Mouse (Mus musculus): ENCODE measurements at regions not wholly inside any gene's neighbourhood (a gene's known extent, or its start where the extent isn't known, plus 50 kb on each side); places are given as distances from the start of the nearest gene placed in this dataset.
A peak's percentile ranks its signal among the peaks of the same experiment; 100 is the strongest.

- peak in 1 of 2 experiments; percentile 11 for DNase-seq (ENCODE audit: low read depth in 1 of 2, low spot score in 2 of 2)
- H3K36me3 ChIP-seq (ENCODE audit: control insufficient read depth, insufficient read depth, low read length), result no peaks in the 10 kb centered on the region
- no peaks in the 10 kb centered on the region for H3K27me3 ChIP-seq (ENCODE audit: control insufficient read depth, insufficient read depth, low read length)
- no peak overlapping the region for H3K4me3 ChIP-seq (ENCODE audit: extremely low read depth, insufficient read depth, insufficient read length)
- H3K4me1 ChIP-seq (ENCODE audit: control insufficient read depth, insufficient read depth, insufficient read length), result no peaks in the 10 kb centered on the region
- TF ChIP-seq CTCF (IDR thresholded peaks at IDR 0.05; ENCODE audit: extremely low read depth, insufficient read depth, insufficient read length, insufficient replicate concordance) (peak; percentile 50; the same call in 1 of the 2 replicates), POLR2A (IDR thresholded peaks at IDR 0.05; ENCODE audit: low read depth, low read length) (no peak)
- H3K27ac ChIP-seq (ENCODE audit: insufficient read depth, low read length), result no peak overlapping the region
- WGBS, result 35% methylated on average over 3 of the region's 3 CpGs
These were observed 137.8 kb downstream of the B3glct start for GRCm38 (mm10) chr5:149815879-149816278.

GRCm38 (mm10) chr5:149818812-149819211 is 140.8 kb downstream of the B3glct start:
- 52% methylated on average over 6 of the region's 6 CpGs for WGBS
- Histone ChIP-seq H3K27me3 (ENCODE audit: control insufficient read depth, insufficient read depth, low read length) (no peaks in the 10 kb centered on the region), H3K36me3 (ENCODE audit: control insufficient read depth, insufficient read depth, low read length) (no peaks in the 10 kb centered on the region), H3K27ac (ENCODE audit: insufficient read depth, low read length) (no peak overlapping the region), H3K4me3 (ENCODE audit: extremely low read depth, insufficient read depth, insufficient read length) (no peak overlapping the region), H3K4me1 (ENCODE audit: control insufficient read depth, insufficient read depth, insufficient read length) (no peaks in the 10 kb centered on the region)
- TF ChIP-seq CTCF (IDR thresholded peaks at IDR 0.05; ENCODE audit: extremely low read depth, insufficient read depth, insufficient read length, insufficient replicate concordance), result no peak
- TF ChIP-seq POLR2A (IDR thresholded peaks at IDR 0.05; ENCODE audit: low read depth, low read length), result no peak
- no peak for DNase-seq (ENCODE audit: low read depth in 1 of 2, low spot score in 2 of 2)

GRCm38 (mm10) chr5:149823821-149824220 is 145.8 kb downstream of the B3glct start:
- WGBS, result 91% methylated on average over 9 of the region's 9 CpGs
- no peak for DNase-seq (ENCODE audit: low read depth in 1 of 2, low spot score in 2 of 2)
- Histone ChIP-seq H3K4me3 (ENCODE audit: extremely low read depth, insufficient read depth, insufficient read length) (no peak overlapping the region), H3K36me3 (ENCODE audit: control insufficient read depth, insufficient read depth, low read length) (no peaks in the 10 kb centered on the region), H3K27me3 (ENCODE audit: control insufficient read depth, insufficient read depth, low read length) (no peaks in the 10 kb centered on the region), H3K27ac (ENCODE audit: insufficient read depth, low read length) (no peak overlapping the region), H3K4me1 (ENCODE audit: control insufficient read depth, insufficient read depth, insufficient read length) (no peaks in the 10 kb centered on the region)
- no peak for TF ChIP-seq CTCF (IDR thresholded peaks at IDR 0.05; ENCODE audit: extremely low read depth, insufficient read depth, insufficient read length, insufficient replicate concordance)
- no peak for TF ChIP-seq POLR2A (IDR thresholded peaks at IDR 0.05; ENCODE audit: low read depth, low read length)

- DNase-seq (ENCODE audit: low read depth in 1 of 2, low spot score in 2 of 2), result no peak
- H3K4me3 ChIP-seq (ENCODE audit: extremely low read depth, insufficient read depth, insufficient read length), result no peak overlapping the region
- peaks cover 2% of the 10 kb centered on the region; the same call in 1 of the 2 replicates for H3K4me1 ChIP-seq (ENCODE audit: control insufficient read depth, insufficient read depth, insufficient read length)
- no peak overlapping the region for H3K27ac ChIP-seq (ENCODE audit: insufficient read depth, low read length)
- no peaks in the 10 kb centered on the region for H3K36me3 ChIP-seq (ENCODE audit: control insufficient read depth, insufficient read depth, low read length)
- no peak for TF ChIP-seq POLR2A (IDR thresholded peaks at IDR 0.05; ENCODE audit: low read depth, low read length)
- TF ChIP-seq CTCF (IDR thresholded peaks at IDR 0.05; ENCODE audit: extremely low read depth, insufficient read depth, insufficient read length, insufficient replicate concordance), result no peak
- WGBS, result 55% methylated on average over 3 of the region's 3 CpGs
- no peaks in the 10 kb centered on the region for H3K27me3 ChIP-seq (ENCODE audit: control insufficient read depth, insufficient read depth, low read length)
These were observed 149.6 kb downstream of the B3glct start for GRCm38 (mm10) chr5:149827599-149827998.

- peaks cover 2% of the 10 kb centered on the region; the same call in 1 of the 2 replicates for H3K4me1 ChIP-seq (ENCODE audit: control insufficient read depth, insufficient read depth, insufficient read length)
- 7% methylated on average over 28 of the region's 28 CpGs for WGBS
- H3K27me3 ChIP-seq (ENCODE audit: control insufficient read depth, insufficient read depth, low read length), result no peaks in the 10 kb centered on the region
- H3K27ac ChIP-seq (ENCODE audit: insufficient read depth, low read length), result no peak overlapping the region
- peak; percentile 73 for TF ChIP-seq CTCF (IDR thresholded peaks at IDR 0.05; ENCODE audit: extremely low read depth, insufficient read depth, insufficient read length, insufficient replicate concordance)
- TF ChIP-seq POLR2A (IDR thresholded peaks at IDR 0.05; ENCODE audit: low read depth, low read length), result no peak
- peak; percentile 3 to 37 for DNase-seq (ENCODE audit: low read depth in 1 of 2, low spot score in 2 of 2)
- H3K4me3 ChIP-seq (ENCODE audit: extremely low read depth, insufficient read depth, insufficient read length), result peak overlapping the region; percentile 7; the same call in 1 of the 2 replicates
- no peaks in the 10 kb centered on the region for H3K36me3 ChIP-seq (ENCODE audit: control insufficient read depth, insufficient read depth, low read length)
These were observed 153.3 kb downstream of the B3glct start for GRCm38 (mm10) chr5:149831122-149831861.

- TF ChIP-seq CTCF (IDR thresholded peaks at IDR 0.05; ENCODE audit: extremely low read depth, insufficient read depth, insufficient read length, insufficient replicate concordance), result no peak
- no peak for TF ChIP-seq POLR2A (IDR thresholded peaks at IDR 0.05; ENCODE audit: low read depth, low read length)
- H3K27me3 ChIP-seq (ENCODE audit: control insufficient read depth, insufficient read depth, low read length), result no peaks in the 10 kb centered on the region
- no peak overlapping the region for H3K4me3 ChIP-seq (ENCODE audit: extremely low read depth, insufficient read depth, insufficient read length)
- H3K27ac ChIP-seq (ENCODE audit: insufficient read depth, low read length), result no peak overlapping the region
- 66% methylated on average over 2 of the region's 2 CpGs for whole genome bisulfite sequencing
- DNase-seq (ENCODE audit: low read depth in 1 of 2, low spot score in 2 of 2), result no peak
- H3K36me3 ChIP-seq (ENCODE audit: control insufficient read depth, insufficient read depth, low read length), result no peaks in the 10 kb centered on the region
- no peaks in the 10 kb centered on the region for H3K4me1 ChIP-seq (ENCODE audit: control insufficient read depth, insufficient read depth, insufficient read length)
These were observed 159.3 kb downstream of the B3glct start for GRCm38 (mm10) chr5:149837379-149837778.

- H3K27me3 ChIP-seq (ENCODE audit: control insufficient read depth, insufficient read depth, low read length), result no peaks in the 10 kb centered on the region
- 62% methylated on average over 6 of the region's 6 CpGs for WGBS
- no peaks in the 10 kb centered on the region for H3K4me1 ChIP-seq (ENCODE audit: control insufficient read depth, insufficient read depth, insufficient read length)
- H3K4me3 ChIP-seq (ENCODE audit: extremely low read depth, insufficient read depth, insufficient read length), result no peak overlapping the region
- H3K27ac ChIP-seq (ENCODE audit: insufficient read depth, low read length), result no peak overlapping the region
- TF ChIP-seq POLR2A (IDR thresholded peaks at IDR 0.05; ENCODE audit: low read depth, low read length) (no peak), CTCF (IDR thresholded peaks at IDR 0.05; ENCODE audit: extremely low read depth, insufficient read depth, insufficient read length, insufficient replicate concordance) (no peak)
- H3K36me3 ChIP-seq (ENCODE audit: control insufficient read depth, insufficient read depth, low read length), result no peaks in the 10 kb centered on the region
- DNase-seq (ENCODE audit: low read depth in 1 of 2, low spot score in 2 of 2), result no peak
These were observed 164.5 kb downstream of the B3glct start for GRCm38 (mm10) chr5:149842491-149842890.
